8 mouse cellular contexts compared by ENCODE assay signal in genomic region chr8:122475580-122476320, GRCm38 (mm10). TPM values are rescaled to one million over a fixed set of nuclear protein-coding genes. Genes with fewer than 3 reads are reported as not detected.
DNase-seq lines count a peak whose midpoint lies in the region; ATAC-seq lines count a peak whose summit lies in the region.

Rnf166 (minus strand) TSS chr8:122476064.
Ctu2 (plus strand) TSS chr8:122476143.

- ATAC-seq in intestine, embryonic 14.5 days (replicated peaks; ENCODE audit: low FRiP score, low TSS enrichment, low read depth) = peak; percentile 92

- under 1% methylated on average over 89 of the region's 103 CpGs for WGBS in intestine, embryonic 14.5 days

- H3K9me3 ChIP-seq in intestine, embryonic 14.5 days (ENCODE audit: control insufficient read depth, low read length) = no peaks in the 10 kb centered on the region

- peak within 1 kb of the TSS; percentile 48; the same call in 1 of the 2 replicates for H3K27ac ChIP-seq in intestine, embryonic 14.5 days (ENCODE audit: low read depth)

- H3K4me2 ChIP-seq in intestine, embryonic 14.5 days (ENCODE audit: low read length) = peak within 1 kb of the TSS; percentile 88

- peak within 1 kb of the TSS; percentile 97 for H3K4me3 ChIP-seq in intestine, embryonic 14.5 days (ENCODE audit: low read depth, low read length)

- peak; percentile 93 to 97 for DNase-seq in adrenal gland, adult (ENCODE audit: inconsistent age in 2 of 2, low spot score in 1 of 2)
- peak; percentile 92 for DNase-seq in embryo, embryonic 10.5 days (ENCODE audit: low spot score)
- peak; percentile 93 for DNase-seq in gastrocnemius, postnatal 25 days
- DNase-seq in intestine, embryonic 14.5 days (ENCODE audit: low spot score) = peak; percentile 97
- DNase-seq in left cerebral cortex, postnatal 14 days (ENCODE audit: low spot score in 2 of 2) = peak; percentile 91 to 94
- DNase-seq in mesoderm, embryonic 11.5 days (ENCODE audit: low read depth, low spot score) = peak; percentile 96
- peak; percentile 82 for DNase-seq in right cerebral cortex, postnatal 36 days (ENCODE audit: low spot score in 2 of 2)
- DNase-seq in yolk sac, embryonic 10.5 days (ENCODE audit: low spot score) = peak; percentile 89

- H3K9ac ChIP-seq in intestine, embryonic 14.5 days (ENCODE audit: low read length) = peak within 1 kb of the TSS; percentile 81

- H3K36me3 ChIP-seq in intestine, embryonic 14.5 days (ENCODE audit: control insufficient read depth, insufficient read depth, low read length) = peaks cover 23% of the 10 kb centered on the region

- peaks cover 20% of the 10 kb centered on the region for H3K4me1 ChIP-seq in intestine, embryonic 14.5 days (replicated peaks; ENCODE audit: control insufficient read depth, insufficient read depth, low read length)

- H3K27me3 ChIP-seq in intestine, embryonic 14.5 days (replicated peaks; ENCODE audit: control insufficient read depth, insufficient read depth, low read length) = no peaks in the 10 kb centered on the region

- intact Hi-C loops in left cerebral cortex, postnatal 14 days (cut with DNase I) = loop anchor here (5.0 kb wide), 1 partner anchor 98 kb away; the partner anchor contains the start of gene Zc3h18

RNA-seq across cellular contexts. Expression of gene Rnf166, which starts in this region (rescaled TPM):
- 10 to 100 TPM; 24.7 to 30.7 TPM for total RNA-seq in gastrocnemius, postnatal 25 days (2021)
- polyA plus RNA-seq in intestine, embryonic 14.5 days (2014; fragmentation: Nextera tagmentation; extraction: Ambion mirVana) = 31.4 and 34.0 TPM in 2 replicates
- 10 to 100 TPM; 22.4 to 23.2 TPM for total RNA-seq in left cerebral cortex, postnatal 14 days (2021)

RNA-seq across cellular contexts. Expression of gene Ctu2, which starts in this region (rescaled TPM):
- total RNA-seq in gastrocnemius, postnatal 25 days (2021) = 1 to 10 TPM; 6.7 to 7.4 TPM
- polyA plus RNA-seq in intestine, embryonic 14.5 days (2014; fragmentation: Nextera tagmentation; extraction: Ambion mirVana) = 53.8 and 55.0 TPM in 2 replicates
- total RNA-seq in left cerebral cortex, postnatal 14 days (2021) = 10 to 100 TPM; 23.9 to 30.9 TPM

Comparison
In these comparisons a context has a peak if more than half of its experiments do, and no peak if none do; other contexts are left out.
1. Peak in every context shown above with its lines: DNase-seq, ATAC-seq, H3K4me3 ChIP-seq and H3K27ac ChIP-seq.